Mouse (Mus musculus) liver, postnatal 0 days (tissue): ENCODE data around the gene 6430548M08Rik.

Source experiments
- CTCF ChIP-seq: sonication (generic); IDR thresholded peaks from 2 replicates; pipeline ENCODE4 v1.5.1; 2016; ENCODE audit warnings: antibody characterized with exemption, low read depth
- EP300 ChIP-seq: IDR thresholded peaks from 2 replicates; pipeline ENCODE4 v1.6.1; 2016; ENCODE audit warnings: antibody characterized with exemption, low read depth, mild to moderate bottlenecking

DNA sequence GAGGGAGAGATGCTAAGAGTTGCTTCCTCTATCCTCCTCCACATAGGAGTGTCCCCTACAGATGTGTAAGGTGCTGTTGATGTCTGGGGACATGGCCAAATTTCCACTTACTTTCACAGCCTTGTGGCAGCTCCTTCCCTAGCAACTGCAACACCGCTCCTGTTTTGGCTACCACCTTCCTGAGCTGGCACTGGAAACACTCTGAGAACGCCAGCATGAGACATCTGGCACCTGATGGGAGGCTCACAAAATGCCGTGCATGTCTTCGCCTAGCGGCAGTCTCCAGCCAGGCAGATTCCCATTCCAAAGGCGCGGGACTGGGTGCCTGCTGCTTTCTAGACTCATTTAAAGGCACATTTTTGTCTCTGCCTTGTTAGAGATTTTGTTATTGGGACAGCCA, 22.7 kb downstream of the 6430548M08Rik start:
- TF ChIP-seq CTCF (no peak), EP300 (no peak)
